Mouse (Mus musculus) heart, postnatal 0 days (tissue): ENCODE measurements at regions not wholly inside any gene's neighbourhood (a gene's known extent, or its start where the extent isn't known, plus 50 kb on each side); places are given as distances from the start of the nearest gene placed in this dataset.

Source experiments
- CTCF ChIP-seq: IDR thresholded peaks from 2 replicates; pipeline ENCODE4 v1.5.1; 2016; ENCODE audit warnings: antibody characterized with exemption, control low read depth, low read depth
- EP300 ChIP-seq: IDR thresholded peaks from 2 replicates; pipeline ENCODE4 v1.6.1; 2016; ENCODE audit warnings: antibody characterized with exemption, low read depth

GRCm38 (mm10) chr13:99593846-99594813, 77.8 kb upstream of the Map1b start:
- TF ChIP-seq CTCF (no peak), EP300 (no peak)
